Mouse (Mus musculus): ENCODE results near the gene Boc. TPM values are rescaled to one million over a fixed set of nuclear protein-coding genes. Genes with fewer than 3 reads are reported as not detected.
"Not testable (repeated sequence)": the region's sequence is repeated elsewhere in the genome, so short reads cannot be mapped to it uniquely, and the experiment has no call there.

Boc gene
- polyA plus RNA-seq, 1 experiment = not detected

GRCm38 (mm10) chr16:44479852-44480251 is 78.8 kb downstream of the Boc start:
- Histone ChIP-seq H3K4me3 (ENCODE audit: insufficient read depth, low read depth, low read length) (no peak overlapping the region), H3K27ac (ENCODE audit: insufficient read depth, low read depth, low read length) (no peak overlapping the region), H3K4me1 (ENCODE audit: control insufficient read depth, insufficient read depth, low read length) (no peaks in the 10 kb centered on the region)
- WGBS = 92% methylated on average over 14 of the region's 14 CpGs
- TF ChIP-seq POLR2A (IDR thresholded peaks at IDR 0.05; ENCODE audit: insufficient read depth, low read depth, low read length) (no peak), CTCF (IDR thresholded peaks at IDR 0.05; ENCODE audit: insufficient read depth, low read depth, low read length) (no peak)

- WGBS = 52% methylated on average over 18 of the region's 18 CpGs
Observed at GRCm38 (mm10) chr16:44478767-44479166, 79.9 kb downstream of the Boc start.

GRCm38 (mm10) chr16:44475682-44476375 is 82.9 kb downstream of the Boc start:
- no peaks in the 10 kb centered on the region for H3K4me1 ChIP-seq (ENCODE audit: control insufficient read depth, insufficient read depth, low read length)
- no peak overlapping the region for H3K27ac ChIP-seq (ENCODE audit: insufficient read depth, low read depth, low read length)
- no peak overlapping the region for H3K4me3 ChIP-seq (ENCODE audit: insufficient read depth, low read depth, low read length)
- no peak for TF ChIP-seq CTCF (IDR thresholded peaks at IDR 0.05; ENCODE audit: insufficient read depth, low read depth, low read length)
- no peak for TF ChIP-seq POLR2A (IDR thresholded peaks at IDR 0.05; ENCODE audit: insufficient read depth, low read depth, low read length)
- WGBS = 93% methylated on average over 11 of the region's 11 CpGs

More at GRCm38 (mm10) chr16:44478767-44479166, 79.9 kb downstream of the Boc start:
- Histone ChIP-seq H3K27ac (ENCODE audit: insufficient read depth, low read depth, low read length) (no peak overlapping the region), H3K4me3 (ENCODE audit: insufficient read depth, low read depth, low read length) (no peak overlapping the region), H3K4me1 (ENCODE audit: control insufficient read depth, insufficient read depth, low read length) (no peaks in the 10 kb centered on the region)
- TF ChIP-seq POLR2A (IDR thresholded peaks at IDR 0.05; ENCODE audit: insufficient read depth, low read depth, low read length) (no peak), CTCF (IDR thresholded peaks at IDR 0.05; ENCODE audit: insufficient read depth, low read depth, low read length) (no peak)

- H3K4me1 ChIP-seq (ENCODE audit: control insufficient read depth, insufficient read depth, low read length) = no peaks in the 10 kb centered on the region
- whole genome bisulfite sequencing = 90% methylated on average over 14 of the region's 14 CpGs
- TF ChIP-seq CTCF (IDR thresholded peaks at IDR 0.05; ENCODE audit: insufficient read depth, low read depth, low read length) (no peak), POLR2A (IDR thresholded peaks at IDR 0.05; ENCODE audit: insufficient read depth, low read depth, low read length) (no peak)
- H3K4me3 ChIP-seq (ENCODE audit: insufficient read depth, low read depth, low read length) = no peak overlapping the region
- H3K27ac ChIP-seq (ENCODE audit: insufficient read depth, low read depth, low read length) = no peak overlapping the region
Observed at GRCm38 (mm10) chr16:44475281-44475680, 83.4 kb downstream of the Boc start.

GRCm38 (mm10) chr16:44460922-44461321 is 97.8 kb downstream of the Boc start:
- 87% methylated on average over 5 of the region's 5 CpGs for WGBS
- H3K4me1 ChIP-seq (ENCODE audit: control insufficient read depth, insufficient read depth, low read length) = no peaks in the 10 kb centered on the region
- no peak for TF ChIP-seq CTCF (IDR thresholded peaks at IDR 0.05; ENCODE audit: insufficient read depth, low read depth, low read length)
- no peak for TF ChIP-seq POLR2A (IDR thresholded peaks at IDR 0.05; ENCODE audit: insufficient read depth, low read depth, low read length)

GRCm38 (mm10) chr16:44458826-44459225 is 99.9 kb downstream of the Boc start:
- TF ChIP-seq CTCF (IDR thresholded peaks at IDR 0.05; ENCODE audit: insufficient read depth, low read depth, low read length) = no peak
- no peak for TF ChIP-seq POLR2A (IDR thresholded peaks at IDR 0.05; ENCODE audit: insufficient read depth, low read depth, low read length)
- 91% methylated on average over 2 of the region's 2 CpGs for WGBS
- no peaks in the 10 kb centered on the region for H3K4me1 ChIP-seq (ENCODE audit: control insufficient read depth, insufficient read depth, low read length)
- H3K4me3 ChIP-seq (ENCODE audit: insufficient read depth, low read depth, low read length) = no peak overlapping the region
- no peak overlapping the region for H3K27ac ChIP-seq (ENCODE audit: insufficient read depth, low read depth, low read length)

More at GRCm38 (mm10) chr16:44460922-44461321, 97.8 kb downstream of the Boc start:
- Histone ChIP-seq H3K4me3 (ENCODE audit: insufficient read depth, low read depth, low read length) (no peak overlapping the region), H3K27ac (ENCODE audit: insufficient read depth, low read depth, low read length) (no peak overlapping the region)

- no peaks in the 10 kb centered on the region for H3K4me1 ChIP-seq (ENCODE audit: control insufficient read depth, insufficient read depth, low read length)
- TF ChIP-seq POLR2A (IDR thresholded peaks at IDR 0.05; ENCODE audit: insufficient read depth, low read depth, low read length) (no peak), CTCF (IDR thresholded peaks at IDR 0.05; ENCODE audit: insufficient read depth, low read depth, low read length) (no peak)
- no peak overlapping the region for H3K4me3 ChIP-seq (ENCODE audit: insufficient read depth, low read depth, low read length)
- WGBS = 92% methylated on average over 2 of the region's 2 CpGs
- no peak overlapping the region for H3K27ac ChIP-seq (ENCODE audit: insufficient read depth, low read depth, low read length)
Observed at GRCm38 (mm10) chr16:44457858-44458257, 100.8 kb downstream of the Boc start.

- not testable (repeated sequence) for H3K4me1 ChIP-seq (ENCODE audit: control insufficient read depth, insufficient read depth, low read length); H3K27ac ChIP-seq (ENCODE audit: insufficient read depth, low read depth, low read length); H3K4me3 ChIP-seq (ENCODE audit: insufficient read depth, low read depth, low read length)
- WGBS = 94% methylated on average over 15 of the region's 15 CpGs
Observed at GRCm38 (mm10) chr16:44441913-44442312, 116.8 kb downstream of the Boc start.

- TF ChIP-seq POLR2A (IDR thresholded peaks at IDR 0.05; ENCODE audit: insufficient read depth, low read depth, low read length) (no peak), CTCF (IDR thresholded peaks at IDR 0.05; ENCODE audit: insufficient read depth, low read depth, low read length) (no peak)
- no peak overlapping the region for H3K4me3 ChIP-seq (ENCODE audit: insufficient read depth, low read depth, low read length)
- WGBS = 69% methylated on average over 4 of the region's 4 CpGs
- H3K27ac ChIP-seq (ENCODE audit: insufficient read depth, low read depth, low read length) = no peak overlapping the region
- no peaks in the 10 kb centered on the region for H3K4me1 ChIP-seq (ENCODE audit: control insufficient read depth, insufficient read depth, low read length)
Observed at GRCm38 (mm10) chr16:44435481-44435880, 123.2 kb downstream of the Boc start.

Other genes with a start within 250 kb of the Boc start
- not detected in 2 replicates for gene Sidt1, start 225.7 kb downstream of the Boc start, polyA plus RNA-seq (2012; ENCODE audit: insufficient read depth, insufficient read length, low replicate concordance, missing spikeins)
- not detected in 2 replicates for gene Spice1, start 211.8 kb downstream of the Boc start, polyA plus RNA-seq (2012; ENCODE audit: insufficient read depth, insufficient read length, low replicate concordance, missing spikeins)
- not detected in 2 replicates for gene Cfap44, start 164.1 kb downstream of the Boc start, polyA plus RNA-seq (2012; ENCODE audit: insufficient read depth, insufficient read length, low replicate concordance, missing spikeins)
- not detected in 2 replicates for gene Nepro, start 165.4 kb upstream of the Boc start, polyA plus RNA-seq (2012; ENCODE audit: insufficient read depth, insufficient read length, low replicate concordance, missing spikeins)
- not detected in 2 replicates for gene Gtpbp8, start 187.5 kb upstream of the Boc start, polyA plus RNA-seq (2012; ENCODE audit: insufficient read depth, insufficient read length, low replicate concordance, missing spikeins)
- gene Cd200r1, start 206.8 kb upstream of the Boc start, polyA plus RNA-seq (2012; ENCODE audit: insufficient read depth, insufficient read length, low replicate concordance, missing spikeins) = not detected in 2 replicates

Measured in olfactory bulb, adult 2 months (tissue).